Mouse (Mus musculus) cerebellum, adult 2 months (tissue): ENCODE data around the gene Aven. TPM values are rescaled to one million over a fixed set of nuclear protein-coding genes. Genes with fewer than 3 reads are reported as not detected.

Experiments used
- DNase-seq, 2 experiments: peaks; one replicate each; pipeline ENCODE4 v3.0.0; 2021
- H3K27ac ChIP-seq: fragments of 200-500 bp; 2 replicates; pipeline ENCODE4 v1.5.1; 2012; ENCODE audit warnings: low read length, control low read depth, inconsistent platforms; ENCODE audit not compliant: insufficient read depth
- H3K27me3 ChIP-seq: fragments of 200-500 bp; 2 replicates; pipeline ENCODE4 v1.6.1; 2012; ENCODE audit warnings: inconsistent platforms, mild to moderate bottlenecking, low read length, moderate library complexity; ENCODE audit not compliant: control insufficient read depth, insufficient read depth
- H3K4me1 ChIP-seq: fragments of 200-500 bp; 2 replicates; pipeline ENCODE4 v1.6.1; 2011; ENCODE audit warnings: low read length; ENCODE audit not compliant: control insufficient read depth, insufficient read depth
- H3K4me3 ChIP-seq: fragments of 200-500 bp; replicated peaks from 2 replicates; pipeline ENCODE3; 2011; ENCODE audit warnings: mild to moderate bottlenecking, low read depth, low read length, control low read depth; ENCODE audit not compliant: insufficient read depth
- CTCF ChIP-seq: fragments of 200-500 bp; IDR thresholded peaks from 2 replicates; pipeline ENCODE4 v1.5.1; 2011; ENCODE audit warnings: low read depth, mild to moderate bottlenecking, control low read depth, low read length, moderate library complexity, borderline replicate concordance; ENCODE audit not compliant: insufficient read depth
- POLR2A ChIP-seq: fragments of 200-500 bp; IDR thresholded peaks from 2 replicates; pipeline ENCODE4 v1.6.1; 2011; ENCODE audit warnings: low read length, control low read depth, borderline replicate concordance; ENCODE audit not compliant: insufficient read depth
- WGBS: fragments of 180-500 bp; shearing (Covaris S2); methylation state at CpG from one replicate; pipeline ENCODE4 v1.1.7; 2018; 5-methylcytosine and 5-hydroxymethylcytosine counted together
- polyA plus RNA-seq: library from polyadenylated mRNA; depleted of rRNA; stranded (reverse); fragments of >200 nt; gene quantifications from 2 replicates; pipeline ENCODE4 v1.2.3, GENCODE M21; 2012

Gene Aven
- polyA plus RNA-seq, 1 experiment, result 19.1 TPM

GRCm38 (mm10) chr2:112454862-112455564 lies 37.8 kb upstream of the Aven start, which contains the start of gene Emc7:
Gene Emc7 (plus strand): TSS chr2:112454997.
- Histone ChIP-seq H3K27me3 (no peaks in the 10 kb centered on the region), H3K27ac (peak within 1 kb of the TSS; percentile 67), H3K4me1 (peaks cover 3% of the 10 kb centered on the region; the same call in 1 of the 2 replicates), H3K4me3 (peak within 1 kb of the TSS; percentile 98)
- under 1% methylated on average over 49 of the region's 49 CpGs for WGBS
- DNase-seq, result peak; percentile 97 to 98
- TF ChIP-seq POLR2A, result peak; percentile 93
- no peak for TF ChIP-seq CTCF

- no peak overlapping the region for H3K4me3 ChIP-seq
- TF ChIP-seq CTCF (no peak), POLR2A (no peak)
- H3K27ac ChIP-seq, result no peak overlapping the region
- 96% methylated on average over 3 of the region's 3 CpGs for WGBS
- H3K27me3 ChIP-seq, result no peaks in the 10 kb centered on the region
- DNase-seq, result no peak
- H3K4me1 ChIP-seq, result peaks cover 3% of the 10 kb centered on the region; the same call in 1 of the 2 replicates
Measured at GRCm38 (mm10) chr2:112460557-112460956, 32.2 kb upstream of the Aven start.

- H3K4me3 ChIP-seq, result no peak overlapping the region
- H3K27ac ChIP-seq, result no peak overlapping the region
- no peaks in the 10 kb centered on the region for H3K27me3 ChIP-seq
- H3K4me1 ChIP-seq, result no peaks in the 10 kb centered on the region
- DNase-seq, result no peak
- TF ChIP-seq CTCF (no peak), POLR2A (no peak)
Measured at GRCm38 (mm10) chr2:112469542-112469941, 23.2 kb upstream of the Aven start.

- H3K27me3 ChIP-seq, result no peaks in the 10 kb centered on the region
- no peak overlapping the region for H3K4me3 ChIP-seq
- no peaks in the 10 kb centered on the region for H3K4me1 ChIP-seq
- WGBS, result 64% methylated on average over 5 of the region's 5 CpGs
- DNase-seq, result no peak
- TF ChIP-seq CTCF (no peak), POLR2A (no peak)
- no peak overlapping the region for H3K27ac ChIP-seq
Measured at GRCm38 (mm10) chr2:112470961-112471381, 21.8 kb upstream of the Aven start.

- Histone ChIP-seq H3K4me3 (no peak overlapping the region), H3K4me1 (no peaks in the 10 kb centered on the region), H3K27me3 (no peaks in the 10 kb centered on the region), H3K27ac (no peak overlapping the region)
- WGBS, result 74% methylated on average over 2 of the region's 2 CpGs
- TF ChIP-seq POLR2A (no peak), CTCF (no peak)
- DNase-seq, result no peak
Measured at GRCm38 (mm10) chr2:112472076-112472475, 20.7 kb upstream of the Aven start.

- H3K4me1 ChIP-seq, result no peaks in the 10 kb centered on the region
- no peaks in the 10 kb centered on the region for H3K27me3 ChIP-seq
- no peak overlapping the region for H3K27ac ChIP-seq
- DNase-seq, result no peak
- TF ChIP-seq CTCF (no peak), POLR2A (no peak)
- 77% methylated on average over 5 of the region's 5 CpGs for WGBS
- H3K4me3 ChIP-seq, result no peak overlapping the region
Measured at GRCm38 (mm10) chr2:112474997-112475724, 17.6 kb upstream of the Aven start.

- 61% methylated on average over 6 of the region's 6 CpGs for WGBS
- Histone ChIP-seq H3K27me3 (no peaks in the 10 kb centered on the region), H3K4me1 (no peaks in the 10 kb centered on the region), H3K4me3 (no peak overlapping the region), H3K27ac (no peak overlapping the region)
- TF ChIP-seq POLR2A (no peak), CTCF (no peak)
- DNase-seq, result no peak
Measured at GRCm38 (mm10) chr2:112476554-112476953, 16.2 kb upstream of the Aven start.

- 89% methylated on average over 5 of the region's 5 CpGs for WGBS
- Histone ChIP-seq H3K27me3 (no peaks in the 10 kb centered on the region), H3K27ac (no peak within 1 kb of the TSS), H3K4me1 (no peaks in the 10 kb centered on the region), H3K4me3 (no peak within 1 kb of the TSS)
- no peak for DNase-seq
- TF ChIP-seq CTCF (no peak), POLR2A (no peak)
Measured at GRCm38 (mm10) chr2:112480669-112481068, 12.1 kb upstream of the Aven start, which contains the start of gene Chrm5. Gene Chrm5 (minus strand): TSS chr2:112480769.
